Mouse (Mus musculus): ENCODE data around the gene Shank2.

GRCm38 (mm10) chr7:144257821-144258220, 256.1 kb downstream of the Shank2 start:
- no peak for TF ChIP-seq BHLHE40 (IDR thresholded peaks at IDR 0.05; ENCODE audit: borderline replicate concordance, low read depth, low read length)
- no peak for TF ChIP-seq CHD2 (IDR thresholded peaks at IDR 0.05; ENCODE audit: low read length)
- no peak for TF ChIP-seq USF2 (IDR thresholded peaks at IDR 0.05; ENCODE audit: borderline replicate concordance in 1 of 2, insufficient read depth in 1 of 2, low read depth in 1 of 2, low read length in 2 of 2)
- TF ChIP-seq CTCF (IDR thresholded peaks at IDR 0.05 in 2 of 3, conservative IDR thresholded peaks at IDR 0.05 in 1 of 3; ENCODE audit: control insufficient read depth in 1 of 3, insufficient read depth in 1 of 3, low read depth in 2 of 3, low read length in 3 of 3, poor library complexity in 1 of 3, severe bottlenecking in 1 of 3), result no peak
- TF ChIP-seq POLR2A (IDR thresholded peaks at IDR 0.05; ENCODE audit: control insufficient read depth in 1 of 2, insufficient read depth in 1 of 2, low read depth in 1 of 2, low read length in 2 of 2, poor library complexity in 1 of 2), result no peak
- TF ChIP-seq NRF1 (IDR thresholded peaks at IDR 0.05; ENCODE audit: insufficient read depth, low read depth, low read length, poor library complexity, severe bottlenecking), result no peak
- no peak for TF ChIP-seq MYB (IDR thresholded peaks at IDR 0.05; ENCODE audit: low read depth, low read length)
